Mouse (Mus musculus): ENCODE results near the gene Gm20388. TPM values are rescaled to one million over a fixed set of nuclear protein-coding genes. Genes with fewer than 3 reads are reported as not detected.

Gene Gm20388
- polyA plus RNA-seq, 1 experiment from 2014 or later, result 5.5 TPM

GRCm38 (mm10) chr8:123062721-123063120 lies 3152.1 kb downstream of the Gm20388 start, which contains the start of gene Spg7:
Gene Spg7 (plus strand): TSS chr8:123062942.
- Histone ChIP-seq H3K9ac (no peak within 1 kb of the TSS), H3K4me1 (peaks cover 17% of the 10 kb centered on the region), H3K4me3 (no peak within 1 kb of the TSS), H3K4me2 (no peak within 1 kb of the TSS), H3K27ac (no peak within 1 kb of the TSS), H3K9me3 (no peaks in the 10 kb centered on the region), H3K27me3 (no peaks in the 10 kb centered on the region), H3K36me3 (0 out of 2 replicates have a peak, but pooled peaks cover 2% of the 10 kb centered on the region)
- WGBS, result 67% methylated on average over 7 of the region's 7 CpGs
- no peak for ATAC-seq (ENCODE audit: borderline replicate concordance, extremely low read depth, low FRiP score, low TSS enrichment)

GRCm38 (mm10) chr8:123064072-123064471 lies 3153.4 kb downstream of the Gm20388 start:
- H3K4me3 ChIP-seq, result no peak overlapping the region
- peaks cover 17% of the 10 kb centered on the region for H3K4me1 ChIP-seq
- peaks cover 10% of the 10 kb centered on the region; the same call in 1 of the 2 replicates for H3K36me3 ChIP-seq
- no peak for ATAC-seq (ENCODE audit: borderline replicate concordance, extremely low read depth, low FRiP score, low TSS enrichment)
- H3K4me2 ChIP-seq, result peak overlapping the region; percentile 80; the same call in 1 of the 2 replicates
- no peak overlapping the region for H3K9ac ChIP-seq
- 65% methylated on average over 4 of the region's 4 CpGs for WGBS
- H3K27me3 ChIP-seq, result no peaks in the 10 kb centered on the region
- no peaks in the 10 kb centered on the region for H3K9me3 ChIP-seq
- no peak overlapping the region for H3K27ac ChIP-seq

GRCm38 (mm10) chr8:123064809-123065213 lies 3154.2 kb downstream of the Gm20388 start:
- Histone ChIP-seq H3K27ac (peak overlapping the region; percentile 82), H3K4me2 (peak overlapping the region; percentile 80), H3K27me3 (no peaks in the 10 kb centered on the region), H3K4me1 (peaks cover 17% of the 10 kb centered on the region), H3K9ac (peak overlapping the region; percentile 91), H3K4me3 (peak overlapping the region; percentile 89), H3K36me3 (peaks cover 10% of the 10 kb centered on the region; the same call in 1 of the 2 replicates), H3K9me3 (no peaks in the 10 kb centered on the region)
- ATAC-seq (ENCODE audit: borderline replicate concordance, extremely low read depth, low FRiP score, low TSS enrichment), result peak; percentile 8; the same call in 1 of the 2 replicates
- 1% methylated on average over 14 of the region's 14 CpGs for WGBS

- WGBS, result under 1% methylated on average over 84 of the region's 84 CpGs
- peak; percentile 98 for ATAC-seq (ENCODE audit: borderline replicate concordance, extremely low read depth, low FRiP score, low TSS enrichment)
Observed at GRCm38 (mm10) chr8:123065214-123066100, 3154.8 kb downstream of the Gm20388 start.

GRCm38 (mm10) chr8:123066101-123066683 lies 3155.6 kb downstream of the Gm20388 start:
- Histone ChIP-seq H3K36me3 (peaks cover 13% of the 10 kb centered on the region; the same call in 1 of the 2 replicates), H3K9me3 (no peaks in the 10 kb centered on the region), H3K9ac (peak overlapping the region; percentile 91), H3K4me1 (peaks cover 17% of the 10 kb centered on the region), H3K4me3 (peak overlapping the region; percentile 89), H3K27ac (peak overlapping the region; percentile 82), H3K27me3 (no peaks in the 10 kb centered on the region), H3K4me2 (peak overlapping the region; percentile 80)
- WGBS, result 33% methylated on average over 7 of the region's 7 CpGs
- no peak for ATAC-seq (ENCODE audit: borderline replicate concordance, extremely low read depth, low FRiP score, low TSS enrichment)

More at GRCm38 (mm10) chr8:123065214-123066100, 3154.8 kb downstream of the Gm20388 start:
- peaks cover 10% of the 10 kb centered on the region; the same call in 1 of the 2 replicates for H3K36me3 ChIP-seq
- peak overlapping the region; percentile 80 for H3K4me2 ChIP-seq
- no peaks in the 10 kb centered on the region for H3K27me3 ChIP-seq
- peak overlapping the region; percentile 82 for H3K27ac ChIP-seq
- no peaks in the 10 kb centered on the region for H3K9me3 ChIP-seq
- H3K4me1 ChIP-seq, result peaks cover 17% of the 10 kb centered on the region
- peak overlapping the region; percentile 91 for H3K9ac ChIP-seq
- H3K4me3 ChIP-seq, result peak overlapping the region; percentile 89

- WGBS, result 55% methylated on average over 4 of the region's 4 CpGs
- Histone ChIP-seq H3K27me3 (no peaks in the 10 kb centered on the region), H3K4me1 (peaks cover 11% of the 10 kb centered on the region), H3K27ac (no peak overlapping the region), H3K36me3 (peaks cover 48% of the 10 kb centered on the region), H3K4me3 (no peak overlapping the region), H3K9me3 (no peaks in the 10 kb centered on the region), H3K9ac (no peak overlapping the region), H3K4me2 (no peak overlapping the region)
- no peak for ATAC-seq (ENCODE audit: borderline replicate concordance, extremely low read depth, low FRiP score, low TSS enrichment)
Observed at GRCm38 (mm10) chr8:123071176-123071575, 3160.5 kb downstream of the Gm20388 start.

GRCm38 (mm10) chr8:123077213-123077612 lies 3166.6 kb downstream of the Gm20388 start:
- no peaks in the 10 kb centered on the region for H3K9me3 ChIP-seq
- H3K27ac ChIP-seq, result no peak overlapping the region
- 86% methylated on average over 6 of the region's 6 CpGs for WGBS
- peaks cover 87% of the 10 kb centered on the region for H3K36me3 ChIP-seq
- H3K27me3 ChIP-seq, result no peaks in the 10 kb centered on the region
- H3K4me3 ChIP-seq, result no peak overlapping the region
- no peak for ATAC-seq (ENCODE audit: borderline replicate concordance, extremely low read depth, low FRiP score, low TSS enrichment)
- no peak overlapping the region for H3K4me2 ChIP-seq
- no peaks in the 10 kb centered on the region for H3K4me1 ChIP-seq
- H3K9ac ChIP-seq, result no peak overlapping the region

GRCm38 (mm10) chr8:123082993-123083392 lies 3172.4 kb downstream of the Gm20388 start:
- H3K27me3 ChIP-seq, result no peaks in the 10 kb centered on the region
- no peak for ATAC-seq (ENCODE audit: borderline replicate concordance, extremely low read depth, low FRiP score, low TSS enrichment)
- no peak overlapping the region for H3K27ac ChIP-seq
- no peaks in the 10 kb centered on the region for H3K9me3 ChIP-seq
- H3K4me2 ChIP-seq, result no peak overlapping the region
- H3K9ac ChIP-seq, result no peak overlapping the region
- no peaks in the 10 kb centered on the region for H3K4me1 ChIP-seq
- H3K4me3 ChIP-seq, result no peak overlapping the region
- 91% methylated on average over 6 of the region's 6 CpGs for WGBS
- H3K36me3 ChIP-seq, result peaks cover 77% of the 10 kb centered on the region

- no peak overlapping the region for H3K27ac ChIP-seq
- no peaks in the 10 kb centered on the region for H3K9me3 ChIP-seq
- no peak for ATAC-seq (ENCODE audit: borderline replicate concordance, extremely low read depth, low FRiP score, low TSS enrichment)
- H3K4me1 ChIP-seq, result no peaks in the 10 kb centered on the region
- no peak overlapping the region for H3K4me3 ChIP-seq
- no peak overlapping the region for H3K9ac ChIP-seq
- no peak overlapping the region for H3K4me2 ChIP-seq
- no peaks in the 10 kb centered on the region for H3K27me3 ChIP-seq
- H3K36me3 ChIP-seq, result peaks cover 77% of the 10 kb centered on the region
- 89% methylated on average over 12 of the region's 12 CpGs for WGBS
Observed at GRCm38 (mm10) chr8:123083610-123084009, 3173.0 kb downstream of the Gm20388 start.

- Histone ChIP-seq H3K9ac (no peak overlapping the region), H3K36me3 (peaks cover 78% of the 10 kb centered on the region), H3K4me1 (no peaks in the 10 kb centered on the region), H3K27ac (no peak overlapping the region), H3K4me2 (no peak overlapping the region), H3K27me3 (no peaks in the 10 kb centered on the region), H3K9me3 (no peaks in the 10 kb centered on the region), H3K4me3 (no peak overlapping the region)
- WGBS, result 84% methylated on average over 9 of the region's 9 CpGs
- no peak for ATAC-seq (ENCODE audit: borderline replicate concordance, extremely low read depth, low FRiP score, low TSS enrichment)
Observed at GRCm38 (mm10) chr8:123087289-123087688, 3176.6 kb downstream of the Gm20388 start.

GRCm38 (mm10) chr8:123097216-123097615 lies 3186.6 kb downstream of the Gm20388 start:
- H3K4me3 ChIP-seq, result no peak overlapping the region
- peaks cover 47% of the 10 kb centered on the region for H3K36me3 ChIP-seq
- ATAC-seq (ENCODE audit: borderline replicate concordance, extremely low read depth, low FRiP score, low TSS enrichment), result no peak
- 87% methylated on average over 11 of the region's 11 CpGs for WGBS
- H3K4me2 ChIP-seq, result no peak overlapping the region
- H3K27me3 ChIP-seq, result no peaks in the 10 kb centered on the region
- H3K27ac ChIP-seq, result no peak overlapping the region
- no peaks in the 10 kb centered on the region for H3K9me3 ChIP-seq
- H3K9ac ChIP-seq, result no peak overlapping the region
- H3K4me1 ChIP-seq, result no peaks in the 10 kb centered on the region

All from lung, embryonic 15.5 days (tissue).